Mouse (Mus musculus) testis, postnatal 14 days (tissue): ENCODE measurements around the gene Myo1c.
"Not testable (repeated sequence)": the region's sequence is repeated elsewhere in the genome, so short reads cannot be mapped to it uniquely, and the experiment has no call there.

Experiments used
- DNase-seq: peaks from one replicate; pipeline ENCODE4 v3.0.0; 2021; ENCODE audit warnings: low spot score

The Myo1c gene

DNA sequence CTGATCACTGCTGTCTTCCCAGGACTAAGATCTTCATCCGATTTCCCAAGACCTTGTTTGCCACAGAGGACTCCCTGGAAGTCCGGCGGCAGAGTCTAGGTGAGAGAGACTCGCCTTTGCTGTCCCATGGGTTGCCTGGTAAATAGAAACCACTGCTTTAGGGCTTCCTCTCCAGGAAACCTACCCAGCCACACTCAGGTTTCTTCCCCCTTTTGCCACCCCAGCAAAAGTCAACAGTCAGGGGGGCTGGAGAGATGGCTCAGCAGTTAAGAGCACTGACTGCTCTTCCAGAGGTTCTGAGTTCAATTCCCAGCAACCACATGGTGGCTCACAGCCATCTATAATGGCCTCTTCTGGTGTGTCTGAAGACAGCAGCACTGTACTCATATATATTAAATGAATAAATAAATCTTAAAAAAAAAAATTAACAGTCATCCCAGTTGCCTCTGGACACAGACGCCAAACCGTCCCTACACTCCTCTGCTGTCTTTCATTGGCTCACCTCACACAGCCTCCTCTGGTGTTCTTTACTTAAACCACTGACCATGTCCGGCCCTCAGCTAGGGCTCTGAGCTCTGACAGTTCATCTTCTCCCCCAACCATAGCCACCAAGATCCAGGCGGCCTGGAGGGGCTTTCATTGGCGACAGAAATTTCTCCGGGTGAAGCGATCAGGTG lies 19.0 kb downstream of the Myo1c start:
- no peak for DNase-seq

DNA sequence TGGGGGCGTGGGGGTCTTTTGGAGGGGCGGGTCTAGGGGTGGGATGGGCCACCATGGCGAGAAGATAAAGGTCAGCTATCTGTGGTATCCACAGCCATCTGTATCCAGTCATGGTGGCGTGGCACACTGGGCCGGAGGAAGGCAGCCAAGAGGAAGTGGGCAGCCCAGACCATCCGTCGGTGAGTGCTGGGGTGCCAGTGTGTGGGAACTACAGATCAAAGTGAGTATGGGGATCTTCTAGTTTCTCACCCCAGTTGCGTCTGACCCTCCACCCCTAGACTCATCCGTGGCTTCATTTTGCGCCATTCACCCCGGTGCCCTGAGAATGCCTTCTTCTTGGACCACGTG lies 19.5 kb downstream of the Myo1c start:
- DNase-seq = no peak

DNA sequence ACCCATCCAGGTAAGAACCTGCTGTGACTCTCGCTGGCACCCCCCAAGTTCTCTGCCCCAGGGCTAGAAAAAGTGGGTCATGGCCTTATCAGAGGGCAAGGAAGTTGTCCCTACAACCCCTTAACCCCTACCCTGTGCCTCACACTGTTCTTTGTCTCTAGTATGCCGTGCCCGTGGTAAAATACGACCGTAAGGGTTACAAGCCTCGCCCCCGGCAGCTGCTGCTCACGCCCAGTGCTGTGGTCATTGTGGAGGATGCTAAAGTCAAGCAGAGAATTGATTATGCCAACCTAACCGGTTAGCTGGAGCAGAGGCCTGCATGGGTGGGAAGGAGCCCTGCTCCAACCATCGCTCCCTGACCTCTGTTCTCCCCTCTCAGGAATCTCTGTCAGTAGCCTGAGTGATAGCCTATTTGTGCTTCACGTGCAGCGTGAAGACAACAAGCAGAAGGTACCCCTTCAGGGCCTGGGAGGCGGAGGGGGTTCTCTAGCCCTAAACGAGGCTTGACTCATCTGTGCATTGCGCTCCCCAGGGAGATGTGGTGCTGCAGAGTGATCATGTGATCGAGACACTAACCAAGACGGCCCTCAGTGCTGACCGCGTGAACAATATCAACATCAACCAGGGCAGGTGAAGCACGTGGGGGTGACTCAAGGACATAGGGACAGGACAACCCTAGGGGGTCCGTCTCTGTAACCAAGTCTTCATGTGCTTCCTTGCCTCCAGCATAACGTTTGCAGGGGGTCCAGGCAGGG lies 21.3 kb downstream of the Myo1c start:
- no peak for DNase-seq

DNA sequence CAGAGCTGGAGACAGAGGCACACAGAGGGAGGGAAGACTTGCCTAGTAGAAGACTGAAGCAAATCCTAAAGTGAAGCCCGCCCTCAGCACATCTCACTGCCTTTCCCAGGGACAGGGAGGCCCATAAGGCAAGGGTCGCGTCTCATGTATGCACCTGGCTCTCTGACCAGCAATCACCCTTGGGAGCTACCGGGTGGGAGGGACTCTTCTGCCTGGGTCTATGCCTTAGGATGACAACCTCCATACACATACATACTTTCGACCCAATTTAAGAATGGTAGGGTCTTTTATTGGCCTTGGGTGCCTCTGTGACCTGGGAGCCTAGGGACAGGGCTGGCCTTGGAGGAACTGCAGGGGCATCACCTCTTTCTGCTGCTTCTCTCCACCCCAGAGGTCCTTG lies 23.1 kb downstream of the Myo1c start:
- no peak for DNase-seq

DNA sequence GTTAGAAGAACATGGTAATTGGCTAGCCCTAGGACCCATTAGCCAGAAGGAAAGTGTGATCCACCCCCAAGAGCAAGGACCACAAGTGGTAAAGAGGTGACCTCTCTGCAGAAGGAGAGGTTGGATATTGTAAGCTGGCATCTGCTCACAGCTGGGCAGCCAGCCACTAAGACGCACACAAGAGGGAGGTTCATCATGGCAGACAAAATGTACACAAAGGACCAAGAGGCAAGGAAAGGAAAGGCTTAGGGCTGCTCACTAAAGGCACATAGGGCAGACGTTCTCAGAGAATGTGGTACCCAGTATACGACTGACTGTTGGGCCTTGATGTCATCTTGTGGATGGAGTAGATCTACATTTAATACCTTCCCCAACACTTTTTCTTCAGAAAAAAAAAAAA lies 24.6 kb downstream of the Myo1c start:
- DNase-seq = no peak

DNA sequence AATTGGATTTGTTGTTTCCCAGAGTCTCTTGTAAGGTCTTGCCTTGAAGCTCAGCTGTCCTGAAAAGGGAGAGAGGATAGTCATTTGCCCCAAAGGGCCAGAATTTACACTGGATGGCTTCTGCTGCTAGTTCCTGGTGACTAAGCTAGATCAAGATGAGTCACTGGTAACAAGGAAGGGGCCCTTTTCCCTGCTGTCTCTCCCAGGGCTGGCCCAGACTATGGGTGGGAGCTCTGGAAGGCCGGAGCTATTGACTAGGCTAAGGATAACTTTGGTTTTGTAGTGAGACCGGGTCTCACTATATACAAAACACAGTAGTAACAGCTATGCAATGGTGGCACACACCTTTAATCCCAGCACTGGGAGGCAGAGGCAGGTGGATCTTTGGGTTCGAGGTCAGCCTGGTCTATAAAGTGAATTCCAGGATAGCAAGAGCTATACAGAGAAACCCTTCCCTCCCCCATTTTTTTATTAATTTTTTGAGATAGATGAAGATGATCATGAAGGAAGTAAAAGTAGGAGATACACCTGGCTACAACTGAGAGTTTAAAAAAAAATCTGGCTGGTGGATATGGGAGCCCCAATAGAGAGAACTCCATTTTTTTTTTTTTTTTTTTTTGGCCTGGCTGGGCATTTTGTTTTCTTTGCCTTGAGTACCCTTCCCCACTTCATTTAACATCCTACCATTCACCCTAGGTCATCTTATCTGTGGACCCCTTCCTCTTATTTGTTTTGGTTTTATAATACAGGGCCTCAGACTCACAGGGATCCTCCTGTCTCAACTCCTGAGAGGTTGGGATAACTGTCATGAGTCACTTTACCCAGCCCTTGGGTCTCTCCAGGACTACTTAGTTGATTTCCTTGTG lies 27.8 kb downstream of the Myo1c start:
- DNase-seq = no peak

DNA sequence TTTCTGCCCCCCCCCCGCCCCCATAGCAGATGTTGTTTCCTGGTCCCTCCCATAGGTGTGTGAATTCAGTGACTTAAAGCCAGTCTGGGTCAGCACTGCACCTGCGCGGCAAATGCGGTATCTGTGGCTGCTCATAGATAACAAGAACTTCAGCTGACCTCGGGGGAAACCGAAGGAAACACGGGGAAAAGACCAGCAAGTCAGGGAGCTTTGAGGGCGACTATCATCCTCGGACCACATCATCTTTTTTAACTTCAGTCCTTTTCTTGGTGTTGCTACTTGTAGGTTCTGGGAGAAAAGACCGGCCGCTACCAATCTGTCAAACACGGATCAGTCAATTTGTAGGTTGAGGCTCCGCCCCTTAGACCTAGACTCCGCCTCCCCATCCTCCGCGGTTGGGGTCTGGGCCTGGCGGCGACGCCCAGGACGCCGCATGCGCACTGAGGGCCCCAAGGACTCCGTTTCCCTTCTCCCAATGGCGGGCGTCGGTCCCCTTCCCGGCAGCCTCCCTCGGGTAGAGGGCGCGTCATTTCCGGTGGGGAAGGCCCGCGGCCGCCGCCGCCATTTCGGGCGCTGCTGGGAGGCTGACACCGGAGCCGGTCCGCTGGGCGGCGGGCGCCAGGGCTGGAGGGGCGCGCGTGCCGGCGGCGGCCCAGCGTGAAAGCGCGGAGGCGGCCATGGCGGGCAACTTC lies 28.6 kb downstream of the Myo1c start, which contains the start of gene Crk:
TSS of gene Crk (plus strand) at position 513 of the 692 bp plus-strand sequence.
- peak; percentile 98 for DNase-seq

DNA sequence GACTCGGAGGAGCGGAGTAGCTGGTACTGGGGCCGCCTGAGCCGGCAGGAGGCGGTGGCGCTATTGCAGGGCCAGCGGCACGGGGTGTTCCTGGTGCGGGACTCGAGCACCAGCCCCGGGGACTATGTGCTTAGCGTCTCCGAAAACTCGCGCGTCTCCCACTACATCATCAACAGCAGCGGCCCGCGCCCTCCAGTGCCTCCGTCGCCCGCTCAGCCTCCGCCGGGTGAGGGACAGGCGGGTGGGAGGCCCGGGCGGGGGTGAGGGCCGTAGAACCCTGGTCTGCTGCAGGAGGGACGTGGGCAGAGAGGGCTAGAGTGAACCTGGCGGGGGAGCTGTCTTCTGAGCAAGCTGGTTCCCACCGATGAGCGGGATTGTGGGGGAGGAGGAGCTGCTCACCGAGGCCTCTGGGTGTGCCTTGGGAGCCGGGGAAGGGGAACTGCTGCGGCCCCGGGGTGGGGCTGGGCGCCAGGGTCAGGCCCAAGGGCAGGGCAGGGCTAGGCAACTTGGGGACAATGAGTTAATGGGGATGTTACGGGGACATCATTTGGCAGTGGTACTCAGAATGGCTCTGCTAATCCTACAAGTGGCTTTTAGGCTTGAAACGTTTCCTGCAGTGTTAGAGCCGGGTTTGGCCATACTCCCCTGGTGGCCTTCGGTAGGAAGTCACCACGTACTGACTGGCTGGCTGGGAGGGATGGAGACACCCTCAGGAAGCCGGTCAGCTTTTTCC lies 29.3 kb downstream of the Myo1c start:
- peak; percentile 78 for DNase-seq

DNA sequence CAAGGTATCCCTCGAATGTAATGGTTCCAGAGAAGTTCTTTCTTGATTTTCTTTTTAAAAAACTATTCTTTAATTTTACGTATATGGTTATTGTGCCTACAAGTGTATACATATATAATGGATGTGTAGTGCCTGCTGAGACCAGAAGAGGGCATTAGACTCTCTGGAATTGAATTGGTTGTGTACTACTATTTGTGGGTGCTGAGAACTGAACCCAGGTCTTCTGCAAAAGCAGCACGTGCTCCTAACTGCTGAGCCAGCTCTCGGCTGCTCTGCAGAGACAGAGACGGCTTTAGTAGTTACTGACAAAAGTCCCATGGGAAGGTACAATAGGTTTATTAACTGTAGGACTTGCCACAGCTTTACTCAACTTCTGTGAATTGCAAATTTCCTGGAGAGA lies 34.2 kb downstream of the Myo1c start:
- no peak for DNase-seq

DNA sequence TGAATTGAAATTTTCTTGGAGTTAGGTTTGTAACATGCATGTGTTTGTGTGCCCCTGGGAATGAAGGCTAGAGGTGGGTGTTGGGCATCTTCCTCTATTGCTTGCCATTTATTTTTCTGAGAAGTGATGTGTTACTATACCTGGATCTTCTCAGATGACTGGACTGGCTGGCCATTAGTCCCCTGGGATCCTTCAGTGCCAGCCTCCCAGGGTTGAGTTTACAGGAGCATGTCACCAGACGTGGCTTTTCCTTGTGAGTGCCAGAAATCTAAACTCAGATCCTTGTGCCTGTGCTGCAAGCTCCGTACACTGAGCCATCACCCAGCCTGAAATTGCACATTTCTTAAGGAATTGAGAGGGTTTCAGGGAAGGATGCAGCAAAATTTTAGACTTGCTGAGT lies 34.7 kb downstream of the Myo1c start:
- no peak for DNase-seq

DNA sequence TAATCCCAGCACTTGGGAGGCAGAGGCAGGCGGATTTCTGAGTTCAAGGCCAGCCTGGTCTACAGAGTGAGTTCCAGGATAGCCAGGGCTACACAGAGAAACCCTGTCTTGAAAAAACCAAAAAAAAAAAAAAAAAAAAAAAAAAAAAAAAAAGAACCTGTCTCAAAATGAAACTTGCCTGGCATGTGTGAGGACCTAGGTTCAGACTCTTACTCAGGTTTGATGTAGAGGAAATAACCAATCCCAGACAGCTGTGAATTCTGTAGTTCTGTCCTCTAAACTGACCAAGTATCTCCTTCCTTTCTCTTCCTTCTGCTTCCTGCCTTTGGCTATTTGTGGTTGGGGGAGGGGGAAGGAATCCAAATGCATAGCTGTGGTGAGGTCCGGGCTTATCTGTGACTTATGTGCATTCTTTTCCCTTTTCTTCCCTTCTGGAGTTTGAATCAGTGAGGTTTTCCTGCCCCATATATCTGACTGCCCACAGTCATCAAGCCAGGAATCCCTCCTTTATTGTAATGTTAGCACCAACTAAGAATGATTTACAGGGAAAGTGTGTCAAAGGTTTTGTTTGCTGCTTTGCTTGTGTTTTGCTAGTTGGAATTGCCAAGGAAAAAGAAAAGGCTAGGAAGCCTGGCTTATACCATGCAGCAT lies 37.2 kb downstream of the Myo1c start:
- DNase-seq = no peak

DNA sequence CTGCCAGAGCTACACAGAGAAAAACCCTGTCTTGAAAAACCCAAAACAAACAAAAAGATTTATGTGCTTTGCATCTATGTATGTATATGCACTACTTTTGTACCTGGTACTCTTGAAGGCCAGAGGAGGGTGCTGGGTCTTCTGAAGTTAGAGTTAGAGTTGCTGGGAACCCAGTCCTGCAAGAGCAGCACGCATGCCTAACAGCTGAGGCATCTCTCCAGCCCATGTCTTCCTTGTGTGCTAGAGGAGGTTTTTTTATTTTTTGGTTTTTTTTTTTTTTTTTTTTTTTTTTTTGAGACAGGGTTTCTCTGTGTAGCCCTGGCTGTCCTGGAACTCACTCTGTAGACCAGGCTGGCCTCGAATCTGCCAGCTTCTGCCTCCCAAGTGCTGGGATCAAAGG lies 37.8 kb downstream of the Myo1c start:
- DNase-seq = no peak

DNA sequence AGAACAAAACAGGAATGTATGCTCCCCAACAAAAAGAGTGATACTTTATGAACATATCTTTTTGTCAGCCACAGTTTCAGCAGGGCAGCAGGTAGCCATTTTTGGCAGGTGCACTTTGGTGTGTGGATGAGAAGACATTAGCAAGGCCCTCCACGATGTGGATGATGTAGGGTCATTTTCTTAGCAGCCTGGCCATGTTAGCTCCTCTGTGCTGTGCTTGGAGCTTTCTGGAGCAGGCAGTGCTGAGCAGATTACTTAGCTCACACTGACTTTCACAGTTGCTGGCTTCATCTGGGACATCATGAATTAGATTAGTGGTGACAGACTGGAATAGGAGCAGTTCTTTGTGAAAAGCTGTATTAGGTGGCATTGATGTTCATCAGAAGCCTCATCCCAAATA lies 39.7 kb downstream of the Myo1c start:
- no peak for DNase-seq

DNA sequence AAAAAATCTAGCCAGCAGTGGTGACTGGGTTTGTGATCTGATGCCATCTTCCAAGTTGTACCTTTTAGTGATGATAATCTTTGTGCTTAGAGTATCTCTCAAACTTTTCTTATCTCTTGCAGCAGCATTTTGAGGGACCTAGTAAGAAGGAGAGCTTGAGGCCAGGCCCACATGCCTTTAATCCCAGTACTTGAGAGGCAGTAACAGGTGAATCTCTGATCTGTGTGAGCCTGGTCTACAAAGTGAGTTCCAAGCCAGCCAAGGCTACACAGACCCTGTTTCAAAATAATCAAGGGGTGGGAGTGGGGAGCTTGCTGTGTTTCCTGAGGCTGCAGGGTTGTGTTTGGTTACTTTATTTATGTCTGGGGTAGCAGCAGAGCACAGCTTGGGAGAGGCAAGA lies 40.7 kb downstream of the Myo1c start:
- DNase-seq = no peak

DNA sequence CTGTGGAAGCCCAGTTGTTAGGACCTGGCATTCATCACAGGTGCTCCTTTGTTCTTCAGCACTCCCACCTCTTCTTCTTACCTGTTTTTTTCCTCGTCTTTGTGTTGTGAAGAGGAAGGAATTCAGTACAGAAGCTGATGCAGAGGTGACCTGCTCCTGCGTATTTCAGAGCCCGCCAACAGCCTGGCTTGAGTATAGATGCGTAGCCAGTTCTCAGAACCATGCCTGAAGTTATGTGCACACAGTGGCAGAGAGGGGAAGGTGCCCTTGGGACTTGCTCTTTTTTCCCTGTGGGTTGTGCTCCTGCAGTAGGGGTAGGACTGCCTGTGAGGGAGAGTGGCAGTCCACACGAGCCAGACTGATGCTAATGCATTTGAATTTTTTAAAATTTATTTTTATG lies 43.3 kb downstream of the Myo1c start:
- DNase-seq = no peak

DNA sequence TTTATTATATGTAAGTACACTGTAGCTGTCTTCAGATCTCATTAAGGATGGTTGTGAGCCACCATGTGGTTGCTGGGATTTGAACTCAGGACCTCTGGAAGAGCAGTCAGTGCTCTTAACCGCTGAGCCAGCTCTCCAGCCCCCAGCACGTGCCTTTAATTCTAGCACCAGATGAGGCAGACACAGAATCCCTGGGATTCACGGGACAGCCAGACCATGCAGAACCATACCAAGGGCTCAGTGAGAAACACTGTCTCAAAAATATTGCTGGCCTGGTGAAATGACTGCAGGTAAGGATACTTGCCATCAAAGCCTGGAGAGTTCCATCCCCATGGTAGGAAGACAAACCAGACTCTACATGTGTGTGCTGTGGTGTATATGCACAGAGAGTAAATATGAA lies 47.2 kb downstream of the Myo1c start:
- DNase-seq = not testable (repeated sequence)

DNA sequence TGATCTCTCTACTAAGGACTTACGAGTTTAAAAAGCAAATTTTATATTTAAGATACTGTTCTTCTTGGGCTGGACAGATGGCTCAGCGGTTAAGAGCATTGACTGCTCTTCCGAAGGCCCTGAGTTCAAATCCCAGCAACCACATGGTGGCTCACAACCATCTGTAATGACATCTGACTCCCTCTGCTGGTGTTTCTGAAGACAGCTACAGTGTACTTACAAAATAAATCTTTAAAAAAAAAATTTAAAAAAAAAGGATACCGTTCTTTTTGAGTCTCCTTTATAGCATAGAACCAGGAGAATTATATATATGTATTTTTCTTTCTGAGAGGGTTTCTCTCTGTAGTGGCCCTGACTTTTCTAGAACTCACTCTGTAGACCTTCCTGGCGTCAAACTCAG lies 50.3 kb downstream of the Myo1c start:
- no peak for DNase-seq

DNA sequence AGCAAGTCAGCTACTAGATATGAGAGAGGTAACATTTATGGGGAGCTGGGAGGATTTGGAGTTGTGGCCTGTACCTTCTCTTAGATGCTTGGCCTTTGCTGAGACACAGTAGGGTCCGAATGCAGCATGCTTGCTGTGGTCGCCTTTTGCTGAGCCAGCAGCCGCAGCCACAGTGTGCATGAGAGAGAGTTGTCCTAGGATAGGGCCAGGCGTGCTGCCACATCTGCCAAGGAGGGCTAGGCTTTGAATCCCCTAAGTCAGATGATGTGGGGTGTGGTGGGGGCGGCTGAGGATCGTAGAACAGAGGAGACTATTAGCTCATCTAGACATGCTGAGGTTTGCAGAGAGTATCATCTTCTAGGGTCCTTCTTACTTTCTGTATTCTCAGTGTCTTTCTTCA lies 52.5 kb downstream of the Myo1c start:
- DNase-seq = no peak

DNA sequence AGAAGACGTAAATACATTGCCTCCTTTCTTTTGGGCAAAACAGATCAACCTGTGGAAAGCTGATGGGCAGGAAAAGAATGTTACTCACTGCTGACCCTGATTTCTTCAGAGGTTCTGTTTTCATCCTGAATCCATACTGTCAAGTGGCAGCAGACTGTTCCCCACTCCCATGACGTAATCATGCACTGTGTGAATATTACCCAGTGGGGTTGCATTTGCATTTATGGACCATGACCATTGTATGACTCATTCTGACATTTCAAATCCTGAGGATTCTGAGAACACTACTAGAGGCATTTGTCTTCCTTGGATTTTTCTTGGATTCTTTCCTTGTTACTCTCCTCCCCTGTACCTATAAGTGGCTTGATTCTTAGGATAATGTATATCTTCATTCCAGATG lies 53.4 kb downstream of the Myo1c start:
- no peak for DNase-seq

DNA sequence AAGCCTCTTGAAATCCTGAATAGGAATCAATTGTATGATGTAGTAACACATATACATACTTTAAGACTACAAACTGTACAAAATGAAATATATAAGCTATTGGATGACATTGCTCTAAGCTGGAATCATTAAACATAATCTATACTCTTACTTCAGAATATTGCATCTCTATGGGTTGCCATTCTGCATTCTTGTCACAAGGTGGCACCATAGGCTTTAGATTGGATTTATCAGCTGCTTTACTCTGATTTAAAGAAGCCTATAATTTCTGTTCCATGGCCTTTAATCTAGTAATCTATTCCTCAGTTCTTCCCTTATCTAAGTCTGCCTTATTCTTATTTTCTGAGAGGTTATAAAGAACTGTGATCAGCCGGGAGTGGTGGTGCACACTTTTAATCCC lies 63.6 kb downstream of the Myo1c start:
- DNase-seq = no peak

DNA sequence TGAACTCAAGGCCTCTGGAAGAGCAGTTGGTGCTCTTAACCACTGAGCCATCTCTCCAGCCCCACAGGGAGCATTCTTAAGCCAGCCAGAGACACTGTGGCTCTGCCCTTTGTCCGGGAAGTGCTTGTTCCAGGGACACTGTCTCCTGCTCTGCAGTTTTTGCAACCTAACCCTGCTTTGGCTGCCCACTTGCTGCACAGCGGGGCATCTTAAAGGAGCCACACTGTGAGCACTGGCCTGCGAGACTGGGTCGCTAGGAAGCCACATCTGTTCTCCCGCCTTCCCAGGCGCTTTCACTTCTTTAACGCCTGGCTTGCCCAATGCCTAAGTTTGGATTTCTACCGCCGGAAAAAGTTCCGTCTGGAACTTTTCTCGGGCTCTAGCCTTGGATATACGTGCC lies 65.3 kb downstream of the Myo1c start:
- DNase-seq = no peak
